Mouse (Mus musculus) forebrain, embryonic 14.5 days (tissue): ENCODE data around the gene Ivd. TPM values are rescaled to one million over a fixed set of nuclear protein-coding genes. Genes with fewer than 3 reads are reported as not detected.

Experiments
- ATAC-seq: fragments of 200-750 bp; cut with Nextera tagmentation; 2 replicates; pipeline ENCODE4 v1.8.0; 2017; ENCODE audit warnings: mild to moderate bottlenecking, moderate library complexity
- DNase-seq: peaks from one replicate; pipeline ENCODE4 v3.0.0-alpha.2; 2015; ENCODE audit warnings: low spot score
- H3K27ac ChIP-seq: fragments of 300-500 bp; sonication (generic); 2 replicates; pipeline ENCODE4 v1.5.1; 2014; ENCODE audit warnings: low read depth, mild to moderate bottlenecking, control low read depth, low read length, moderate library complexity
- H3K27me3 ChIP-seq: fragments of 300-500 bp; sonication (generic); replicated peaks from 2 replicates; pipeline ENCODE4 v1.6.1; 2014; ENCODE audit warnings: low read length, control low read depth, mixed read lengths; ENCODE audit not compliant: control insufficient read depth, insufficient read depth
- H3K36me3 ChIP-seq: fragments of 300-500 bp; sonication (generic); 2 replicates; pipeline ENCODE4 v1.6.1; 2014; ENCODE audit warnings: low read length, control low read depth; ENCODE audit not compliant: control insufficient read depth, insufficient read depth
- H3K4me1 ChIP-seq: fragments of 300-500 bp; sonication (generic); 2 replicates; pipeline ENCODE4 v1.6.1; 2014; ENCODE audit warnings: antibody characterized with exemption, low read length, control low read depth; ENCODE audit not compliant: control insufficient read depth, insufficient read depth
- H3K4me2 ChIP-seq: fragments of 300-500 bp; sonication (generic); 2 replicates; pipeline ENCODE4 v1.6.1; 2014; ENCODE audit warnings: mild to moderate bottlenecking, control low read depth, low read length
- H3K4me3 ChIP-seq: fragments of 300-500 bp; sonication (generic); 2 replicates; pipeline ENCODE4 v1.5.1; 2014; ENCODE audit warnings: low read depth, low read length, control low read depth
- H3K9ac ChIP-seq: fragments of 300-500 bp; sonication (generic); 2 replicates; pipeline ENCODE4 v1.6.1; 2014; ENCODE audit warnings: mild to moderate bottlenecking, low read length, control low read depth, moderate library complexity
- H3K9me3 ChIP-seq: fragments of 300-500 bp; sonication (generic); replicated peaks from 2 replicates; pipeline ENCODE4 v1.6.1; 2016; ENCODE audit warnings: low read length, control low read depth, mixed read lengths; ENCODE audit not compliant: control insufficient read depth
- WGBS: fragments of 180-500 bp; shearing (Covaris S2); extraction: QIAGEN DNeasy Blood & Tissue Kit; methylation state at CpG from one replicate; pipeline ENCODE4 v1.1.7; 2014; 5-methylcytosine and 5-hydroxymethylcytosine counted together
- polyA plus RNA-seq: library from polyadenylated mRNA; unstranded; fragments of >200 nt; fragmentation: Nextera tagmentation; extraction: Ambion mirVana; gene quantifications from 2 replicates; pipeline ENCODE4 v1.2.1, GENCODE M21; 2014

Ivd gene
- polyA plus RNA-seq, 1 experiment from 2014 or later = 45.1 TPM

- Histone ChIP-seq H3K27me3 (no peaks in the 10 kb centered on the region), H3K4me2 (peak within 1 kb of the TSS; percentile 97), H3K4me1 (peaks cover 11% of the 10 kb centered on the region), H3K9me3 (no peaks in the 10 kb centered on the region), H3K9ac (peak within 1 kb of the TSS; percentile 79), H3K4me3 (peak within 1 kb of the TSS; percentile 67), H3K27ac (no peak within 1 kb of the TSS), H3K36me3 (peaks cover 19% of the 10 kb centered on the region)
- 2% methylated on average over 43 of the region's 47 CpGs for WGBS
- DNase-seq = peak; percentile 74
- peak; percentile 94 for ATAC-seq
These were observed 64.7 kb downstream of the Ivd start, which contains the start of gene Chst14 for GRCm38 (mm10) chr2:118926361-118926997. Chst14 (plus strand) TSS chr2:118926496.

DNA sequence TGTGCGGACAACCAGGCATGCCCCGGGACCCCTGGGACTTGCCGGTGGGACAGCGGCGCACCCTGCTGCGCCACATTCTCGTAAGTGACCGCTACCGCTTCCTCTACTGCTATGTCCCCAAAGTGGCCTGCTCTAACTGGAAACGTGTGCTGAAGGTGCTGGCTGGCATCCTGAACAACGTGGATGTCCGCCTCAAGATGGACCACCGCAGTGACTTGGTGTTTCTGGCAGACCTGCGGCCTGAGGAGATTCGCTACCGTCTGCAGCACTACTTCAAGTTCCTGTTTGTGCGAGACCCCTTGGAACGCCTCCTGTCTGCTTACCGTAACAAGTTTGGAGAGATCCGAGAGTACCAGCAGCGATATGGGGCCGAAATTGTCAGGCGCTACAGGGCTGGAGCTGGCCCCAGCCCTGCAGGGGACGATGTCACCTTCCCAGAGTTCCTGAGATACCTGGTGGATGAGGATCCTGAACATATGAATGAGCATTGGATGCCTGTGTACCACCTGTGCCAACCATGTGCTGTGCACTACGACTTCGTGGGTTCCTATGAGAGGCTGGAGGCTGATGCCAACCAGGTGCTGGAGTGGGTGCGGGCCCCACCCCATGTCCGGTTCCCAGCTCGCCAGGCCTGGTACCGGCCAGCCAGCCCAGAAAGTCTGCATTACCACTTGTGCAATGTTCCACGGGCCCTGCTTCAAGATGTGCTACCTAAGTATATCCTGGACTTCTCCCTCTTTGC, 65.4 kb downstream of the Ivd start:
- no peaks in the 10 kb centered on the region for H3K9me3 ChIP-seq
- H3K9ac ChIP-seq = peak overlapping the region; percentile 79
- no peak overlapping the region for H3K27ac ChIP-seq
- 37% methylated on average over 31 of the region's 31 CpGs for WGBS
- H3K4me3 ChIP-seq = peak overlapping the region; percentile 67
- H3K4me1 ChIP-seq = peaks cover 11% of the 10 kb centered on the region
- ATAC-seq (no peak), DNase-seq (no peak)
- H3K27me3 ChIP-seq = no peaks in the 10 kb centered on the region
- peaks cover 14% of the 10 kb centered on the region for H3K36me3 ChIP-seq
- peak overlapping the region; percentile 97 for H3K4me2 ChIP-seq

Other genes with a start within 250 kb of the Ivd start
- 14.0 and 18.7 TPM in 2 replicates for gene Pak6, start 198.7 kb upstream of the Ivd start, polyA plus RNA-seq
- 0.28 and 0.41 TPM in 2 replicates for gene Ankrd63, start 158.0 kb upstream of the Ivd start, polyA plus RNA-seq
- gene Plcb2, start 133.5 kb upstream of the Ivd start, polyA plus RNA-seq = 0.48 and 0.57 TPM in 2 replicates
- 32.1 and 33.7 TPM in 2 replicates for gene Inafm2, start 116.2 kb upstream of the Ivd start, polyA plus RNA-seq
- 1.0 and 1.2 TPM in 2 replicates for gene Ccdc9b, start 99.3 kb upstream of the Ivd start, polyA plus RNA-seq
- gene Phgr1, start 89.2 kb upstream of the Ivd start, polyA plus RNA-seq = not detected in 2 replicates
- 18.0 and 24.5 TPM in 2 replicates for gene Disp2, start 82.2 kb upstream of the Ivd start, polyA plus RNA-seq
- gene Knstrn, start 48.0 kb upstream of the Ivd start, polyA plus RNA-seq = 66.2 and 84.2 TPM in 2 replicates
- 2.0 and 2.1 TPM in 2 replicates for gene Bahd1, start 38.4 kb downstream of the Ivd start, polyA plus RNA-seq
- 7.1 and 7.4 TPM in 2 replicates for gene Chst14, start 64.5 kb downstream of the Ivd start, polyA plus RNA-seq
- 39.4 and 41.6 TPM in 2 replicates for gene Ccdc32, start 167.4 kb downstream of the Ivd start, polyA plus RNA-seq
- gene Rpusd2, start 172.8 kb downstream of the Ivd start, polyA plus RNA-seq = 4.2 and 4.6 TPM in 2 replicates
- 21.1 and 25.2 TPM in 2 replicates for gene Knl1, start 185.2 kb downstream of the Ivd start, polyA plus RNA-seq